Mouse (Mus musculus) bone marrow, adult 2 months (tissue): Measurements from ENCODE around the gene Bmp2k. TPM values are rescaled to one million over a fixed set of nuclear protein-coding genes. Genes with fewer than 3 reads are reported as not detected.

Source experiments
- H3K27ac ChIP-seq: fragments of 200-500 bp; 2 replicates; pipeline ENCODE4 v1.5.1; 2012; ENCODE audit warnings: low read depth, mild to moderate bottlenecking, control low read depth, inconsistent platforms, low read length; ENCODE audit not compliant: control insufficient read depth, poor library complexity, insufficient read depth
- H3K4me1 ChIP-seq: fragments of 200-500 bp; 2 replicates; pipeline ENCODE4 v1.6.1; 2011; ENCODE audit warnings: low read length; ENCODE audit not compliant: control insufficient read depth, insufficient read depth
- H3K4me3 ChIP-seq: fragments of 200-500 bp; replicated peaks from 2 replicates; pipeline ENCODE3; 2011; ENCODE audit warnings: mild to moderate bottlenecking, low read depth, low read length, control low read depth; ENCODE audit not compliant: control insufficient read depth
- CTCF ChIP-seq: fragments of 200-500 bp; IDR thresholded peaks from 2 replicates; pipeline ENCODE4 v1.5.1; 2011; ENCODE audit warnings: low read length, control low read depth; ENCODE audit not compliant: control insufficient read depth, insufficient read depth
- POLR2A ChIP-seq: fragments of 200-500 bp; IDR thresholded peaks from 2 replicates; pipeline ENCODE4 v1.6.1; 2011; ENCODE audit warnings: low read depth, mild to moderate bottlenecking, control low read depth, low read length, borderline replicate concordance; ENCODE audit not compliant: control insufficient read depth
- WGBS: fragments of 180-500 bp; shearing (Covaris S2); methylation state at CpG from one replicate; pipeline ENCODE4 v1.1.7; 2018; 5-methylcytosine and 5-hydroxymethylcytosine counted together
- polyA plus RNA-seq: library from polyadenylated mRNA; stranded (reverse); fragments of >200 nt; gene quantifications from 2 replicates; pipeline ENCODE4 v1.2.4, GENCODE M21; 2011; ENCODE audit warnings: low replicate concordance; ENCODE audit not compliant: missing spikeins, insufficient read depth, insufficient read length

Gene Bmp2k
- polyA plus RNA-seq, 1 experiment, result 12.0 TPM

DNA sequence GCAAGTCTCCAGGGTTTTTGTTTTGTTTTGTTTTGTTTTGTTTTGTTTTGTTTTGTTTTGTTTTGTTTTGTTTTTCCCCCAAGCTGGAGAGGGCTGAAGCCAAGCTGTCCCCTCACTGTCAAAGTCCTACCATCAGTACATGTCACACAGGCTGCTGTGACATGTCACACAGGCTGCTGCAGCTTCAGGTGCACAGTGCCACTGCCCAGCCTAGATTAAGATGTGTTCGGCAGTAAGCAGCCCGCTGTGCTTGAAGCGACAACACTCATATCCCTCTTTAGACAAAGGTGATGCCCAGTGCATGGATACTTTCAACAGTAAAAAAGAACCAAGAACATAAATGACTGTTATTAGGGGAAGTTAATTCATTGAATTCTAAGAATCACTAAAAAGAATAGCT is 28.5 kb upstream of the Bmp2k start:
- Histone ChIP-seq H3K4me3 (no peak overlapping the region), H3K27ac (no peak overlapping the region), H3K4me1 (no peaks in the 10 kb centered on the region; the same call in 1 of the 2 replicates)
- TF ChIP-seq POLR2A (no peak), CTCF (no peak)
- 90% methylated on average over 3 of the region's 3 CpGs for WGBS

DNA sequence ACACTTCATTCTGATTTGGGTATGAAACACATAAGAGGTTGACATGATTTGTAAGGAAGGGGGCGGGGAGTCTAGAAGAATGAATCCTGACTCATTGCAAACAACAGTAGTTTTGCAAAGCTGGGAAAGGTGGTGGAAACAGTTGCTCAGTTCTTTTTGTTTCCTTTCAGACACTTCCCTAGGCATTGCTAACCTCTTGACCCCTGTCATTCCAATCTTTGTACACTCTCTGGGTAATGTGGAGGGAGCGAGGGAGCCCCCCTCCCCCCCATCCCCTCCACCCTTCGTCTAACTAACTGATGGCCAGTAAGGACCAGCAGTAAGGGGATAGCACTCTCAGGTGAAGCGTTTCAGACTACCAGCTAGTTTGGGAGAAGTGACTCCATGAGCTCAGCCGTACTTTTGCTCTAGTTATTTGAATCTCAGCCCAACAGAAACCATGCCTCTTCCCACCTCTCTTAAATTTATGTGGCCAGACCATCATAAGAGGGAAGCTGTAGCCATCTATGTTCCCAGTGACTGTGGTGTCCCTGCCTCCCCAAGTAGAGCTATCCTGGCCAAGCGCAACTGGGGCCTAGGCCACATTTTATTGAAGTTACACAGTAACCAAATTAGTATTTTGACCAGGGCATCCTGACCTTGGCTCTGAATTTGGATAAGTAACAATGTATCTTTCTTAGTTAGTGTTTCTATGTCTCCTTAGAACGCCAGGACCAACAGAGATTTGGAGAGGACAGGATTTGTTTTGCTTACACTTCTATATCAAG is 27.6 kb upstream of the Bmp2k start:
- Histone ChIP-seq H3K4me1 (no peaks in the 10 kb centered on the region; the same call in 1 of the 2 replicates), H3K27ac (no peak overlapping the region), H3K4me3 (no peak overlapping the region)
- 82% methylated on average over 7 of the region's 7 CpGs for WGBS
- no peak for TF ChIP-seq CTCF
- no peak for TF ChIP-seq POLR2A

DNA sequence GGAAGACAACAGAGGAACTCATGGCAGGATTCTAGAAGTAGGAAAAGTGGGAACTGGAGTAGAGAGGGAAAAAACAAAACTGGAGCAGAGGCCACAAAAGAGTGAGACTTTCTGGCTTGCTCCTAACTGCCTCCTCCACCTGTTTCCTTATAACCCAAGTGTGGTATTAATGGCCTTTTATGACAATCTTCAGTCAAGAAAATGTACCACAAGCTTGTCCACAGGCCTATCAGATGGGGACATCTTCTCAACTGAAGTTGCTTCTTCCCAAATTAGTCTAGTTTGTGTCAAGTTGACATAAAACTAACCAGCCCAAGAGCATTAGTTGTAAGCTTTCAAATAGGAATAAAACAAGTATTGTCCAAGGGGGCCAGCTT is 27.0 kb upstream of the Bmp2k start:
- Histone ChIP-seq H3K4me1 (no peaks in the 10 kb centered on the region; the same call in 1 of the 2 replicates), H3K27ac (no peak overlapping the region), H3K4me3 (no peak overlapping the region)
- no peak for TF ChIP-seq CTCF
- no peak for TF ChIP-seq POLR2A

DNA sequence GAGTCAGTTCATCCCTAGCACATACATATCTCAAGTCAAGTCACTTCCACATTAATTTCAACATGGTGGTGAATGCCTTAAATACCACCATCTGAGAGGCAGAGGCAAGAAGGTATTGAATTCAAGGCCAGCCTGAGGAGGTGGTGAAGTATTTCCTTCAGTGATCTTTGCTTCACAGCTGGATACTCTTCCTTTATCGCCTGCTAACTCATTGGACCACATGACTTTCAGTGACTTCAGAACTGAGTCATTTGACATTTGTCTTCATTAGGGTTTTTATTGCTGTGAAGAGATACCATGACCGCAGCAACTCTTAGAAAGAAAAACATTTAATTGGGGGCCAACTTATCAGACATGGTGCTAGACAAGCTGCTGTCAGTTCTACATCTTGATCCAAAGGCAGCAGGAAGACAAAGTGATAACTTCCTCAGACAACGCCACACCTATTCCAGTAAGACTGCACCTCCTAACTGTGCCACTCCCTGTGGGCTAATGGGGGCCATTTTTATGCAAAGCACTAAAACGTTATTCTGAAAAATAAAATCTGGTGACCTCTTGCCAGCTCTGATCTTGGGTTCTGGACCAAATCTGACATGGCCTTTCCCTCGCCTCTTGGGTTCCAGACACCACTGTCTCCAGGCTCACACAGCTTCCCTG is 24.9 kb upstream of the Bmp2k start:
- WGBS, result 87% methylated on average over 5 of the region's 5 CpGs
- Histone ChIP-seq H3K4me3 (no peak overlapping the region), H3K27ac (no peak overlapping the region), H3K4me1 (no peaks in the 10 kb centered on the region; the same call in 1 of the 2 replicates)
- TF ChIP-seq CTCF (no peak), POLR2A (no peak)

DNA sequence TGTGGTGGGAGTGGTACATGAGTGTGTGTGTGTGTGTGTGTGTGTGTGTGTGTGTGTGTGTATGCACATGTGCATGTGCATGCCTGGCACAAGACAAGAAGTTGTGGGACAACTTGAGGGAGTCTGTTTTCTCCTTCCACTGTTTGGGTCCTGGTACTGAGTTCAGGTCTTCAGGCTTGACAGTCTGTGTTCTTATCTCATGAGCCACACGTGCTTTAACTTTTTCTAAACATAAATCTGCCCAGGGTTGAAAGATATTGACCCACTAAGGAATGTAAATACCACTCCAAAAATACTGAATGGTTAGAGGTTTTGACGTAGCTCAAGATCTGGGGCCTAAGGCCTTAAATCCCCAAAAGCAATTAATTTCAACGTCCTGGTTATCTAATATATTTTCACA is 23.8 kb upstream of the Bmp2k start:
- no peaks in the 10 kb centered on the region; the same call in 1 of the 2 replicates for H3K4me1 ChIP-seq
- 77% methylated on average over 3 of the region's 3 CpGs for WGBS
- no peak overlapping the region for H3K27ac ChIP-seq
- no peak overlapping the region for H3K4me3 ChIP-seq
- TF ChIP-seq POLR2A (no peak), CTCF (no peak)

DNA sequence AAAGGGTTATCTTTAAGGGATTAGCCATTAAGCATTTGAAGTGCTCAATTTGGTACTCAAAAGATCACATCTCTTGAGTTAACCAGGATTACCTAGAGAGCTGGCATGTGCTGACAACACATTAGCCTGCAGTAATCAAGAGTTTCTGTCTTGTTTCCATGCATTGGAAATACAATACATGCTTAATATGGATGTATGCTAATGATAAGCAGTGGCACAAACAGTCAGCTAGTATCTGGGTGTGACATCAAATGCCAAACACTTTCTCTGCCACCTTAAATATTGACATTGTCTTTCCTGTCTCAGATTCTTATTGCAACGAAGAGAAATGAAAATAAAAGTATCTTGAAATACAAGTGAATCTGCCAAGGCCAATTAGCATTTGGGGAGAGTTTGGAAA is 22.8 kb upstream of the Bmp2k start:
- WGBS, result 53% methylated on average over 1 of the region's 1 CpGs
- H3K4me1 ChIP-seq, result no peaks in the 10 kb centered on the region; the same call in 1 of the 2 replicates
- TF ChIP-seq CTCF (no peak), POLR2A (no peak)
- no peak overlapping the region for H3K4me3 ChIP-seq
- H3K27ac ChIP-seq, result no peak overlapping the region

DNA sequence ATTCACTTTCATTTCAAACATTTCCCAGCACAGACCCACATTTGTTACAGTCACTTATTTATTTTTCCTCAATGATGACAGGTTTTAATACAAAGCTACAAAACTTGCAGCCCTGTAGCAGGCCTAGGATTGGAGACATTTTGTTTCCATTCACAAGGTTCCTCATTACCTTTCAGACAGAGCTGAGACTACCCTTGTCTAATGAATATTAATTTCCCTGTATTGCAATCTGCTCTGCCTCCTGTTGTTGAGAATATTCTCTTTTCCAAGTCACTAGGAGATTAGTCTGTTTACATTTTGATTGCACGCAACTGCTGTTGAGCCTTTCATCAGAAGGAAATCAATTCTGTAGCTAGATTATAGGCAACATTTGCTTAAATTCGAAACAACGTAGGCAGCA is 22.4 kb upstream of the Bmp2k start:
- WGBS, result 90% methylated on average over 3 of the region's 3 CpGs
- Histone ChIP-seq H3K27ac (no peak overlapping the region), H3K4me1 (no peaks in the 10 kb centered on the region; the same call in 1 of the 2 replicates), H3K4me3 (no peak overlapping the region)
- no peak for TF ChIP-seq CTCF
- no peak for TF ChIP-seq POLR2A

DNA sequence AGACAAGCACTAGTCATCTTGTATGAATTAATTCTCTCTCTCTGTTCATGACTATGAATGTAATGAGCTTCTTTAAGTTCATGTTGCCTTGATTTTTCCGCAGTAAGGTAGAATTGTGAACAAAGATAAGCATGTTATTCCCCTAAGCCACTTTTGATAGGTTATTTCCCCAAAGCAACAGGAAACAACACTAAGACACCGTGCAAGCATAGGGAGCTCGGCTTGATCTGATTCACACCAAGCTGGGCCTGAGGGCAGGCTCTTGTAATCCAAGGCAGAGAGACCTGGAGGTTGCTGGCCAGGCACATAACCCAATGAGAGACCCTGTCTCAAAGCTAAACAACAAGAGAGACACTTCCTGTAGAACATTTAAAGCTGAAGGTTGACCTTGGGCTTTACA is 21.3 kb upstream of the Bmp2k start:
- 71% methylated on average over 3 of the region's 3 CpGs for WGBS
- TF ChIP-seq POLR2A, result no peak
- TF ChIP-seq CTCF, result no peak
- H3K4me1 ChIP-seq, result no peaks in the 10 kb centered on the region; the same call in 1 of the 2 replicates
- H3K4me3 ChIP-seq, result no peak overlapping the region
- no peak overlapping the region for H3K27ac ChIP-seq
